Mouse (Mus musculus): ENCODE measurements around the gene Sh3bp1.

DNA sequence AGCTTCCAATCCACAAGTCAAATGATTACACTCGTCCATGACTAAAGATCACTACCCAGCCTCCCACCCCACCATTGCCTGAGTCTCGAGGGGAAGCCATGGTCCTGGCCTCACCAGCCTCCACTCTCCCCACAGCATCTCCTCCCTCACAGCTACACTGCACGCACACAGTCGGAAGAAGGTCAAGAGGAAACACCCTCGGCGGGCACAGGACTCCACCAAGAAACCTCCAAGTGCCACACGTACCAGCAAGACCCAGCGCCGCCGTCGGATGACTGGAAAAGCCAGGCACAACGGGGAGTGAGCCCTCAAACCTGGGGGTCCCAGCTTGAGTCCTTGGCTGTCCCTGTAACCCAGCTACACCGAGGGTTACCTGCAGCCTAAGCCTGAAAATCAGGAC lies 40.8 kb downstream of the Sh3bp1 start:
- TF ChIP-seq CTCF (IDR thresholded peaks at IDR 0.05; ENCODE audit: low read depth, low read length) (no peak), GATA1 (IDR thresholded peaks at IDR 0.05; ENCODE audit: borderline replicate concordance, low read length) (no peak), POLR2AphosphoS5 (IDR thresholded peaks at IDR 0.05; ENCODE audit: insufficient replicate concordance, low read depth, low read length) (no peak), TAL1 (conservative IDR thresholded peaks at IDR 0.05; ENCODE audit: low read depth, low read length) (no peak)
